Mouse (Mus musculus): ENCODE measurements around the gene Elp4.

- TF ChIP-seq MAFK (IDR thresholded peaks at IDR 0.05; ENCODE audit: insufficient read depth, low read depth, low read length) (no peak), ZNF384 (IDR thresholded peaks at IDR 0.05; ENCODE audit: low read depth, low read length) (no peak)
Observed at GRCm38 (mm10) chr2:105801536-105801935, 102.8 kb downstream of the Elp4 start.

Data from ES-E14 (cell line).